Mouse (Mus musculus) lung, postnatal 10 days (tissue): Measurements from ENCODE around the gene Pgghg.

Experiments
- DNase-seq: peaks from one replicate; pipeline ENCODE4 v3.0.0; 2021

Pgghg gene

GRCm38 (mm10) chr7:140923070-140923775 is 18.0 kb upstream of the Pgghg start:
- DNase-seq, result no peak

GRCm38 (mm10) chr7:140927181-140927580 is 14.0 kb upstream of the Pgghg start:
- DNase-seq, result no peak

GRCm38 (mm10) chr7:140938436-140938835 is 2.8 kb upstream of the Pgghg start:
- DNase-seq, result no peak

GRCm38 (mm10) chr7:140938896-140939295 is 2.3 kb upstream of the Pgghg start:
- DNase-seq, result no peak

GRCm38 (mm10) chr7:140939669-140940171 is 1.5 kb upstream of the Pgghg start:
- DNase-seq, result peak; percentile 71

- no peak for DNase-seq
Measured at GRCm38 (mm10) chr7:140942341-140942740, 1.1 kb downstream of the Pgghg start.

- DNase-seq, result no peak
Measured at GRCm38 (mm10) chr7:140942811-140943210, 1.6 kb downstream of the Pgghg start.

- no peak for DNase-seq
Measured at GRCm38 (mm10) chr7:140943356-140943755, 2.2 kb downstream of the Pgghg start.

GRCm38 (mm10) chr7:140944236-140944635 is 3.0 kb downstream of the Pgghg start:
- no peak for DNase-seq

GRCm38 (mm10) chr7:140945247-140945646 is 4.1 kb downstream of the Pgghg start:
- no peak for DNase-seq

- no peak for DNase-seq
Measured at GRCm38 (mm10) chr7:140946311-140946710, 5.1 kb downstream of the Pgghg start.

- peak; percentile 56 for DNase-seq
Measured at GRCm38 (mm10) chr7:140946980-140947379, 5.8 kb downstream of the Pgghg start.

GRCm38 (mm10) chr7:140948161-140948560 is 7.0 kb downstream of the Pgghg start:
- no peak for DNase-seq

GRCm38 (mm10) chr7:140949255-140949654 is 8.1 kb downstream of the Pgghg start:
- DNase-seq, result no peak

GRCm38 (mm10) chr7:140949824-140950530 is 8.8 kb downstream of the Pgghg start, which contains the start of gene Ifitm5:
Gene Ifitm5, minus strand, starts transcription at chr7:140950291.
- DNase-seq, result no peak

- DNase-seq, result peak; percentile 72
Measured at GRCm38 (mm10) chr7:140951051-140951450, 9.9 kb downstream of the Pgghg start.

GRCm38 (mm10) chr7:140951765-140952164 is 10.6 kb downstream of the Pgghg start:
- DNase-seq, result no peak

- no peak for DNase-seq
Measured at GRCm38 (mm10) chr7:140952441-140952840, 11.2 kb downstream of the Pgghg start.

- DNase-seq, result no peak
Measured at GRCm38 (mm10) chr7:140953133-140953532, 11.9 kb downstream of the Pgghg start.

- DNase-seq, result no peak
Measured at GRCm38 (mm10) chr7:140953800-140954732, 12.9 kb downstream of the Pgghg start.

- DNase-seq, result no peak
Measured at GRCm38 (mm10) chr7:140954733-140955071, 13.5 kb downstream of the Pgghg start.

GRCm38 (mm10) chr7:140955342-140955741 is 14.2 kb downstream of the Pgghg start:
- DNase-seq, result no peak
